Mouse (Mus musculus) fibroblast of lung, adult 2 months (primary cell): Measurements from ENCODE around the gene Mier2.

Experiments
- DNase-seq: peaks from one replicate; pipeline ENCODE4 v3.0.0-alpha.2; 2011; ENCODE audit warnings: low read depth

The Mier2 gene

GRCm38 (mm10) chr10:79496701-79497288 is 58.2 kb downstream of the Mier2 start:
- no peak for DNase-seq

- no peak for DNase-seq
These were observed 59.1 kb downstream of the Mier2 start for GRCm38 (mm10) chr10:79495886-79496285.
